Mouse (Mus musculus) splenic B cell, adult 2 months (primary cell): ENCODE data around the gene Ctnnd2.
A peak's percentile ranks its signal among the peaks of the same experiment; 100 is the strongest.

ENCODE experiments used
- DNase-seq: peaks from one replicate; pipeline ENCODE4 v3.0.0-alpha.2; 2011; ENCODE audit warnings: low read depth, low spot score
- H3K27me3 ChIP-seq: 2 replicates; pipeline ENCODE4 v1.6.1; 2012; ENCODE audit warnings: mild to moderate bottlenecking, low read length, moderate library complexity, mixed read lengths; ENCODE audit not compliant: control insufficient read depth, poor library complexity, insufficient read depth, severe bottlenecking
- H3K36me3 ChIP-seq: 2 replicates; pipeline ENCODE4 v1.6.1; 2012; ENCODE audit warnings: mild to moderate bottlenecking, low read length, moderate library complexity, mixed read lengths; ENCODE audit not compliant: control insufficient read depth, poor library complexity, insufficient read depth, severe bottlenecking

Ctnnd2 gene

GRCm38 (mm10) chr15:30386489-30386888 lies 214.1 kb downstream of the Ctnnd2 start:
- no peak for DNase-seq
- H3K36me3 ChIP-seq: no peaks in the 10 kb centered on the region
- no peaks in the 10 kb centered on the region for H3K27me3 ChIP-seq

GRCm38 (mm10) chr15:30387244-30387643 lies 214.9 kb downstream of the Ctnnd2 start:
- DNase-seq: no peak
- H3K27me3 ChIP-seq: no peaks in the 10 kb centered on the region
- no peaks in the 10 kb centered on the region for H3K36me3 ChIP-seq

- Histone ChIP-seq H3K27me3 (no peaks in the 10 kb centered on the region), H3K36me3 (no peaks in the 10 kb centered on the region)
- DNase-seq: no peak
These were observed 228.7 kb downstream of the Ctnnd2 start for GRCm38 (mm10) chr15:30401111-30401510.

GRCm38 (mm10) chr15:30406254-30406653 lies 233.9 kb downstream of the Ctnnd2 start:
- no peak for DNase-seq
- Histone ChIP-seq H3K27me3 (no peaks in the 10 kb centered on the region), H3K36me3 (no peaks in the 10 kb centered on the region)

GRCm38 (mm10) chr15:30423146-30423545 lies 250.8 kb downstream of the Ctnnd2 start:
- Histone ChIP-seq H3K27me3 (no peaks in the 10 kb centered on the region), H3K36me3 (no peaks in the 10 kb centered on the region)
- DNase-seq: no peak

- no peaks in the 10 kb centered on the region for H3K36me3 ChIP-seq
- no peak for DNase-seq
- no peaks in the 10 kb centered on the region for H3K27me3 ChIP-seq
These were observed 251.9 kb downstream of the Ctnnd2 start for GRCm38 (mm10) chr15:30424290-30424689.

GRCm38 (mm10) chr15:30427342-30427741 lies 254.9 kb downstream of the Ctnnd2 start:
- Histone ChIP-seq H3K27me3 (no peaks in the 10 kb centered on the region), H3K36me3 (no peaks in the 10 kb centered on the region)
- peak; percentile 57 for DNase-seq

GRCm38 (mm10) chr15:30439045-30439444 lies 266.7 kb downstream of the Ctnnd2 start:
- no peak for DNase-seq
- no peaks in the 10 kb centered on the region for H3K27me3 ChIP-seq

GRCm38 (mm10) chr15:30450765-30451164 lies 278.4 kb downstream of the Ctnnd2 start:
- no peak for DNase-seq

More at GRCm38 (mm10) chr15:30439045-30439444, 266.7 kb downstream of the Ctnnd2 start:
- no peaks in the 10 kb centered on the region for H3K36me3 ChIP-seq

GRCm38 (mm10) chr15:30451921-30452320 lies 279.5 kb downstream of the Ctnnd2 start:
- DNase-seq: no peak
- H3K36me3 ChIP-seq: no peaks in the 10 kb centered on the region
- no peaks in the 10 kb centered on the region for H3K27me3 ChIP-seq

More at GRCm38 (mm10) chr15:30450765-30451164, 278.4 kb downstream of the Ctnnd2 start:
- no peaks in the 10 kb centered on the region for H3K36me3 ChIP-seq
- no peaks in the 10 kb centered on the region for H3K27me3 ChIP-seq

GRCm38 (mm10) chr15:30457541-30458250 lies 285.3 kb downstream of the Ctnnd2 start:
- Histone ChIP-seq H3K27me3 (no peaks in the 10 kb centered on the region), H3K36me3 (no peaks in the 10 kb centered on the region)
- DNase-seq: no peak

- no peaks in the 10 kb centered on the region for H3K36me3 ChIP-seq
- no peak for DNase-seq
These were observed 286.3 kb downstream of the Ctnnd2 start for GRCm38 (mm10) chr15:30458671-30459070.

GRCm38 (mm10) chr15:30460341-30461125 lies 288.1 kb downstream of the Ctnnd2 start:
- no peaks in the 10 kb centered on the region for H3K36me3 ChIP-seq
- H3K27me3 ChIP-seq: no peaks in the 10 kb centered on the region
- no peak for DNase-seq

More at GRCm38 (mm10) chr15:30458671-30459070, 286.3 kb downstream of the Ctnnd2 start:
- no peaks in the 10 kb centered on the region for H3K27me3 ChIP-seq

- no peaks in the 10 kb centered on the region for H3K27me3 ChIP-seq
- DNase-seq: no peak
These were observed 290.5 kb downstream of the Ctnnd2 start for GRCm38 (mm10) chr15:30462804-30463423.

More at GRCm38 (mm10) chr15:30462804-30463423, 290.5 kb downstream of the Ctnnd2 start:
- no peaks in the 10 kb centered on the region for H3K36me3 ChIP-seq
